Mouse (Mus musculus): ENCODE measurements at regions not wholly inside any gene's neighbourhood (a gene's known extent, or its start where the extent isn't known, plus 50 kb on each side); places are given as distances from the start of the nearest gene placed in this dataset.
A peak's percentile ranks its signal among the peaks of the same experiment; 100 is the strongest.
"Not testable (repeated sequence)": the region's sequence is repeated elsewhere in the genome, so short reads cannot be mapped to it uniquely, and the experiment has no call there.

- DNase-seq = no peak
These were observed 84.9 kb downstream of the Impad1 start for GRCm38 (mm10) chr4:4708261-4708660.

GRCm38 (mm10) chr4:4699102-4699501 is 94.1 kb downstream of the Impad1 start:
- no peak for DNase-seq

- no peak for DNase-seq
These were observed 97.7 kb downstream of the Impad1 start for GRCm38 (mm10) chr4:4695413-4695812.

- no peak for DNase-seq
These were observed 106.2 kb downstream of the Impad1 start for GRCm38 (mm10) chr4:4686920-4687319.

- DNase-seq = no peak
These were observed 118.5 kb downstream of the Impad1 start for GRCm38 (mm10) chr4:4674607-4675006.

- DNase-seq = no peak
These were observed 142.9 kb downstream of the Impad1 start for GRCm38 (mm10) chr4:4650251-4650650.

- no peak for DNase-seq
These were observed 147.9 kb downstream of the Impad1 start for GRCm38 (mm10) chr4:4645264-4645663.

GRCm38 (mm10) chr4:4636258-4636657 is 156.9 kb downstream of the Impad1 start:
- no peak for DNase-seq

GRCm38 (mm10) chr4:4635856-4636255 is 157.3 kb downstream of the Impad1 start:
- DNase-seq = no peak

- DNase-seq = no peak
These were observed 157.8 kb downstream of the Impad1 start for GRCm38 (mm10) chr4:4635338-4635737.

GRCm38 (mm10) chr4:4634646-4635045 is 158.5 kb downstream of the Impad1 start:
- DNase-seq = no peak

GRCm38 (mm10) chr4:4630750-4631149 is 162.4 kb downstream of the Impad1 start:
- DNase-seq = no peak

GRCm38 (mm10) chr4:4629251-4629650 is 163.9 kb downstream of the Impad1 start:
- no peak for DNase-seq

GRCm38 (mm10) chr4:4623840-4624239 is 169.3 kb downstream of the Impad1 start:
- DNase-seq = peak; percentile 5

- DNase-seq = not testable (repeated sequence)
These were observed 173.0 kb downstream of the Impad1 start for GRCm38 (mm10) chr4:4620135-4620534.

- DNase-seq = no peak
These were observed 178.6 kb downstream of the Impad1 start for GRCm38 (mm10) chr4:4614577-4614976.

All from cerebellum, adult 11 months (tissue).